Comparison of ENCODE assay signal across 8 mouse cellular contexts in the genomic region with DNA sequence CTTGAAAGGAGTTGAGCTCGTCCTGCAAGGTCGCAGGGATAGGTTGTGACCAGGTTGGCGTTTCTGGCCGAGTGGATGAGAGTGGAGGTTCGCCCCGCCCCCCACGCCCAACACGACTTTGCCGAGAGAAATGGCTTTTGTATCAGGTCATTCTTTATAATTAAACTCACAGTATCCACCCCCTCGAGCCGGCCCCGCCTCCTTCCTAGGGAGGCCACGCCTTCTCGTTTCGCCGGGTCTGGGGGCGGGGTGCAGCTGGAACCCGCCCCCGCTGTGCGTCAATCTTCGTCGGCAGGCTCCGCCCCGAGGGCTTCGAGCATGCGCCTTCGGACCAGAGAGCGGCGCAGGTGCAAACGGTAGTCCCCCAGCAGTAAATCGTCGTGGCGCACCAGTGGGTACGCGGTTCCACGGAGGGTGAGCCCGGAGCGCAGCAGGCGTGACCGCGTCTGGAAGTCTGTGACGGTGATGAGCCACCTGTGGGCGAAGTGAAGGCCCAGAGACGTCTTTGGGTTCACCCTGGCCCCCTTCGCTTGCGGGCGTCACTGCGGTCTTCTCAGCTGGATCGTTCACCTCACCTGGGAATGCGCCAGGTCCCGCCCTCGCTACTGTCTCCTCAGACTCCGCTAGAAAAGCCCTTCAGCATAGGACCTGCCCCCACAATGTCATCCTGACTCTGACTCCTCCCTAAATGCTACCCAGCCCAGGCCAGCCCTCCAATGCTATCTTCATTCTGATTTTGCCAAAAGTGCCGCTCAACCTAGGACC. TPM values are rescaled to one million over a fixed set of nuclear protein-coding genes. Genes with fewer than 3 reads are reported as not detected.
A peak's percentile ranks its signal among the peaks of the same experiment; 100 is the strongest.
DNase-seq lines count a peak whose midpoint lies in the region; ATAC-seq lines count a peak whose summit lies in the region.

No protein-coding gene starts in this region.

- H3K9ac ChIP-seq in hindbrain, embryonic 15.5 days: peak overlapping the region; percentile 69

- peaks cover 35% of the 10 kb centered on the region for H3K4me1 ChIP-seq in hindbrain, embryonic 15.5 days (replicated peaks)

- H3K27me3 ChIP-seq in hindbrain, embryonic 15.5 days: peaks cover 5% of the 10 kb centered on the region; the same call in 1 of the 2 replicates

- under 1% methylated on average over 54 of the region's 54 CpGs for WGBS in hindbrain, embryonic 15.5 days

- H3K27ac ChIP-seq in hindbrain, embryonic 15.5 days (replicated peaks): peak overlapping the region; percentile 92

- peak; percentile 87 for ATAC-seq in hindbrain, embryonic 15.5 days (ENCODE audit: low FRiP score, low read depth)

- 0 out of 2 replicates have a peak, but pooled peaks cover 2% of the 10 kb centered on the region for H3K36me3 ChIP-seq in hindbrain, embryonic 15.5 days

- H3K4me3 ChIP-seq in hindbrain, embryonic 15.5 days: peak overlapping the region; percentile 56

- no peaks in the 10 kb centered on the region for H3K9me3 ChIP-seq in hindbrain, embryonic 15.5 days

- H3K4me2 ChIP-seq in hindbrain, embryonic 15.5 days: peak overlapping the region; percentile 98

- peak; percentile 95 for DNase-seq in R1 (ENCODE audit: low read depth, low spot score)
- DNase-seq in cerebellum, postnatal 14 days: peak; percentile 97 to 98
- DNase-seq in frontal cortex, postnatal 36 days (ENCODE audit: low spot score in 2 of 2): peak; percentile 97
- DNase-seq in left cerebral cortex, adult 11 months (ENCODE audit: low spot score): peak; percentile 95
- peak; percentile 95 for DNase-seq in lung, postnatal 36 days
- DNase-seq in retina, postnatal 1 day: peak; percentile 94
- peak; percentile 92 for DNase-seq in thymus, postnatal 4 days

RNA-seq across cellular contexts. Expression of a gene that starts 23.8 kb away (rescaled TPM):
- polyA plus RNA-seq in hindbrain, embryonic 15.5 days (2015; fragmentation: Nextera tagmentation; extraction: Ambion mirVana): 58.9 and 68.8 TPM in 2 replicates

RNA-seq across cellular contexts. Expression of a gene that starts 25.5 kb away (rescaled TPM):
- 2.8 and 2.9 TPM in 2 replicates for polyA plus RNA-seq in hindbrain, embryonic 15.5 days (2015; fragmentation: Nextera tagmentation; extraction: Ambion mirVana)

RNA-seq across cellular contexts. Expression of a gene that starts 50.0 kb away (rescaled TPM):
- 38.7 and 42.3 TPM in 2 replicates for polyA plus RNA-seq in hindbrain, embryonic 15.5 days (2015; fragmentation: Nextera tagmentation; extraction: Ambion mirVana)

RNA-seq across cellular contexts. Expression of a gene that starts 53.4 kb away (rescaled TPM):
- 3.0 and 3.4 TPM in 2 replicates for polyA plus RNA-seq in hindbrain, embryonic 15.5 days (2015; fragmentation: Nextera tagmentation; extraction: Ambion mirVana)

Comparison
In these comparisons a context has a peak if more than half of its experiments do, and no peak if none do; other contexts are left out.
1. Peak in every context shown above with its lines: DNase-seq, ATAC-seq, H3K4me3 ChIP-seq and H3K27ac ChIP-seq.